Mouse (Mus musculus): ENCODE measurements around the gene 1700067P10Rik. TPM values are rescaled to one million over a fixed set of nuclear protein-coding genes. Genes with fewer than 3 reads are reported as not detected.

1700067P10Rik gene
- polyA plus RNA-seq, 1 experiment from 2014 or later = 0.26 TPM

DNA sequence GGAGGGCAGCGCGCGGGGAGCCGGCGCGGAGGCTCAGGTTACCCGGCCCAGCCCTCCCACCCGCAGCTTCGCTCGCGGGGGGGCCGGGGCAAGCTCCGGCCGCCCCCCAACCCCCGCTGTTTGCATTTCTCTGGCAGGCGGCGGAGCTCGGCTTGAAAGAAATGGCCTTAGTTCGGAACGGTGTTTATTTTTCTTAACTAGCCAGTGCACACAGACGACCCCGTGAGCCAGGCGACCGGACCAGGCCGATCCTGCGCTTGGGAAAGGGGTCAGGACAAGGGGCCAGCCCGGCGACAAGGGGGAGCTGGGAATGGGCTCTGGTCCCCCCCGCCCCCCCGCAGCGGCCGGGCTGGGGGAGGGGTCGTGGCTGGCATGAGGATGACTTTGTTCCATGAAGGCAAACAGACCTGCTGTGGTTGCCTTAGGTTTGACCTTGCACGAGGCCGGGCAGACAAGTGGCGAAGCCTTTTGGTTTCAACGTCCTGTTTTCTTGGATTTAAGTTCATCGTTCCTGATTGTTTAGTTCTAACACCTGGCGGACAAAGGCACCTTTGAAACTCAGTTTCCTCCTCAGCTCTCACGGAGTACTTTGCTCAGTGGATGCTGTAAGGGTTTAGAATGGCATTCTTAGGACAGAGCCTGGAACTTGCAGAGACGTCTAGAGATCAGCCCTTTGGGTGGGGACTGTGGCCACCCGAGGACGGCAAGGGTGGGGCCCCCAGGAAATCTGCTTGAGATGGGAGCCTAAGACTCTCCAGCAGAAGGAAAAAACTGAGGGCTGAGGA lies 8.8 kb downstream of the 1700067P10Rik start:
- H3K36me3 ChIP-seq = no peaks in the 10 kb centered on the region
- peaks cover 53% of the 10 kb centered on the region for H3K4me1 ChIP-seq
- H3K4me3 ChIP-seq = peak overlapping the region; percentile 30
- peak overlapping the region; percentile 62 for H3K4me2 ChIP-seq (replicated peaks)
- H3K9me3 ChIP-seq (replicated peaks) = 0 out of 2 replicates have a peak, but pooled peaks cover 4% of the 10 kb centered on the region
- ATAC-seq (ENCODE audit: low FRiP score) = no peak
- peak overlapping the region; percentile 47 for H3K9ac ChIP-seq
- H3K27ac ChIP-seq = peak overlapping the region; percentile 5; the same call in 1 of the 2 replicates
- under 1% methylated on average over 37 of the region's 43 CpGs for WGBS
- H3K27me3 ChIP-seq = peaks cover 74% of the 10 kb centered on the region

DNA sequence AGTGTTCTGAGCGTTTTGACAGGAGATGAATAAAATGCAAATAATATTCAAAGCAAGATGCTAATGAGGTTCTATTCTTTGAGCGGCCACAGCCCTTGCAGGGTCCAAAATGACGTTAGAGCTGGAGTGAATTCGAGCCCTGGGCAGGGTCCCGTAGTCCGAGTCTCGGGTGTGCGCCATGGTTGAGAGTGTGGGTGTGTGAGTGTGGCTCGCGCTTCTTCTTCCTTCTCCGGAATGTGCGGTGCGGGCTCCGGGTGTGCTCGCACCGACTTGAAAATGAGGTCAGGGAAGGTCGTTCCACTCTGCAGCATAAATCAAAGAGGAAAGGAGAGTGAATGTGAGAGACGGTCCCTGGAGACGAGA lies 9.4 kb downstream of the 1700067P10Rik start:
- Histone ChIP-seq H3K4me3 (peak overlapping the region; percentile 6), H3K4me1 (peaks cover 53% of the 10 kb centered on the region), H3K27ac (peak overlapping the region; percentile 5; the same call in 1 of the 2 replicates), H3K9ac (no peak overlapping the region; the same call in 1 of the 2 replicates), H3K4me2 (replicated peaks) (peak overlapping the region; percentile 62), H3K36me3 (no peaks in the 10 kb centered on the region), H3K27me3 (peaks cover 69% of the 10 kb centered on the region), H3K9me3 (replicated peaks) (0 out of 2 replicates have a peak, but pooled peaks cover 3% of the 10 kb centered on the region)
- 0% methylated on average over 18 of the region's 19 CpGs for WGBS
- ATAC-seq (ENCODE audit: low FRiP score) = no peak

DNA sequence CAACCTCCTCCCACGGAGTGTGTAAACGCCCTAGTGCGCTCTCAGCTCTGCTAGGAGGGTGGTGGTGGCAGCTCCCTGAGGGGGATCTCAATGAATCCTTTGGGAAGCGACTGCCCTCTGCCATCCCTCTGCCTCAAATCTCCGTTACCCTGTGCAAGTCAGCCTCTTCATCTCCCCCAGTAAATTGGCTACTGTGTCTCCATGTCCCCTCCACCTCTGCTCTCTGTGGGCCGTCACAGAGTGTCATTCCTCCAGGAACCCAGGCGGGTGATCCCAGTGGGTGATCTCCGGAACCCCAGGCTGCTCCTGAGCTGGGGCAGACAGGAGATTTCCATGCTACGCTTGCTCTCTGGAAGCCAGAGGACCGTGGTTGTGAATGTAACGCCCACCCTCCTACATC lies 10.2 kb downstream of the 1700067P10Rik start:
- H3K27ac ChIP-seq = no peak overlapping the region
- WGBS = 7% methylated on average over 11 of the region's 11 CpGs
- H3K27me3 ChIP-seq = peaks cover 61% of the 10 kb centered on the region
- H3K4me1 ChIP-seq = peaks cover 53% of the 10 kb centered on the region
- no peak overlapping the region for H3K4me2 ChIP-seq (replicated peaks)
- no peaks in the 10 kb centered on the region for H3K36me3 ChIP-seq
- ATAC-seq (ENCODE audit: low FRiP score) = no peak
- H3K9me3 ChIP-seq (replicated peaks) = no peaks in the 10 kb centered on the region
- H3K9ac ChIP-seq = no peak overlapping the region
- no peak overlapping the region for H3K4me3 ChIP-seq

DNA sequence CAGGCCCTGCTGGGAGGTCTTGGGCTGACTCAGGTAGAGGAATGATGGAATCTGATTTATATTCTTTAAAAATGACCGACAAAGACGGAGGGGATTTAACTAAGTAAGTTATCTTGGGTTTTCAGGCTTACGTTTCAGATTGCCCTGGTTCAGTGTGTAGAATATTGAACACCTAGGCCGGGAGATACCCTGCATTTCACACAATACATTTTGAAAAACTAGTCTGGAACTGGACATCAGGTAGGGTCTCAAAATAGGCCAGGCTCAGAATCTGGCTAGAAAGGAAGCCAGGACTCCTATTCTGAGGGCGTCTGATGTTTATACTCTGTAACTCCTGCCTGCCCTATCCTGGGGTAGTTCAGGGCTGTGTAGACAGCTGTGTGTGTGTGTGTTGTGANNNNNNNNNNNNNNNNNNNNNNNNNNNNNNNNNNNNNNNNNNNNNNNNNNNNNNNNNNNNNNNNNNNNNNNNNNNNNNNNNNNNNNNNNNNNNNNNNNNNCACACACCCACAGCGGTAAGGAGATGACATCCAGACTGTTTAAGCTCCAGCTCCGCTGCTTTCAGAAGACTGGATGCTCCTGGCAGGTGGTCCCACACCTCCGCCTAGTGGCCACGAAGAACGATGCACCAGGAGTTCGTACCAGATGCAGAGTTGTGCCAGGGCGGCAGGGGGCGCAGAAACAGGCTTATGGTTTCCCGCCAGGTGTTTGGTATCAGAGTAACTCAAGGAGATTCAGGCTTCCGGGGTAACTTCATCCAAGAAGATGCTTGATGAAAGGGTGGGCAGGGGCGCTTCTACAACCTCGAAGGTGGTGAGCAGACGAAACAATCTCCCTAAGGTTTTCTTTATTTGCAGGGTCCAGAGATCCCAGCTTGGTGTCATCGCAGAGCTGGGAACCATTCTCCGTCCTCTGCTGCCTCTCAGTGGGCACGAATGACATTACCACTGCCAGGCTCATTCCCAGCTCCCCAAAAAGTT lies 11.6 kb downstream of the 1700067P10Rik start:
- Histone ChIP-seq H3K27ac (no peak overlapping the region), H3K4me2 (replicated peaks) (peak overlapping the region; percentile 43), H3K4me1 (peaks cover 42% of the 10 kb centered on the region), H3K36me3 (no peaks in the 10 kb centered on the region), H3K4me3 (peak overlapping the region; percentile 14; the same call in 1 of the 2 replicates), H3K9me3 (replicated peaks) (no peaks in the 10 kb centered on the region), H3K9ac (no peak overlapping the region), H3K27me3 (peaks cover 47% of the 10 kb centered on the region)
- WGBS = 13% methylated on average over 21 of the region's 21 CpGs
- ATAC-seq (ENCODE audit: low FRiP score) = peak; percentile 60

DNA sequence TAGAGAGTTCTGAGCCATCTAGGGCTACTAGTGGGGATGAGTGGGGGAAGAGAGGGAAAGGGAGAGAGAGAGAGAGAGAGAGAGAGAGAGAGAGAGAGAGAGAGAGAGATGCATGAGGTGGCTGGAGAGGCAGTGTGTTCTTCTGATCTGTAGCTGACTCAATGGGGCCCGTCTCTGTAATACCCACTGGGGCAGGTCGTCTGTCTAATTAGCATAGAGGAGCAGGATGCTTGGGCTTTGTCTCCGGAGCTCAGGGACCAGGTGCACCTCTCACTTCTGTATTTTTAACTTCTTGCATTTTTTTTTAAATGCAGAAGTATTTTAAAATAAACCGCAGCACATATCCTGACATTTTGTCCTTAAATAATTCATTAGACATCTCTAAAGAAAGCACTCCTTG lies 18.2 kb downstream of the 1700067P10Rik start:
- H3K4me2 ChIP-seq (replicated peaks) = no peak overlapping the region
- peaks cover 5% of the 10 kb centered on the region for H3K4me1 ChIP-seq
- no peak overlapping the region for H3K9ac ChIP-seq
- 39% methylated on average over 4 of the region's 4 CpGs for WGBS
- no peak overlapping the region for H3K4me3 ChIP-seq
- H3K9me3 ChIP-seq (replicated peaks) = no peaks in the 10 kb centered on the region
- H3K27me3 ChIP-seq = no peaks in the 10 kb centered on the region
- no peak overlapping the region for H3K27ac ChIP-seq
- H3K36me3 ChIP-seq = no peaks in the 10 kb centered on the region
- no peak for ATAC-seq (ENCODE audit: low FRiP score)

DNA sequence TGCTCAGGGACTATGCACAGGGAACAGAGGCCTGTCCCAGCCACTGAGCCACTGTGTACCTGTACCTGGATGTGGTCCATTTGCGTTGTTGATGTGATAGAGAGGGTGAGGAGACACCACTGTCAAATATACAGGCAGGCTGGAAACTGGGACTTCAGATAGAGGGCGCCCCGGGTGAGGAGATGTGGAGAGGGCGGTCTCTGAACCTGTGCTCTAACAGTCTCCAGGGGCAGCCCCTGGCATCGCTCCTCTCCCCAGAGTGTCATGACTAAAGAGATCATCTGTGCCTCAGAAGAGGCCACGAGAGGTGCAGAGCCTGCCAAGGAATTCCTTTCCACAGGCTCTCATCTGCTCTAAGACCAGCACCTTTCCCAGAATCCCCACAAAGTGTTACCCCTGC lies 18.7 kb downstream of the 1700067P10Rik start:
- ATAC-seq (ENCODE audit: low FRiP score) = no peak
- no peak overlapping the region for H3K4me3 ChIP-seq
- H3K36me3 ChIP-seq = no peaks in the 10 kb centered on the region
- 54% methylated on average over 6 of the region's 6 CpGs for WGBS
- no peak overlapping the region for H3K4me2 ChIP-seq (replicated peaks)
- H3K27ac ChIP-seq = no peak overlapping the region
- H3K4me1 ChIP-seq = peaks cover 5% of the 10 kb centered on the region
- H3K9ac ChIP-seq = no peak overlapping the region
- no peaks in the 10 kb centered on the region for H3K9me3 ChIP-seq (replicated peaks)
- no peaks in the 10 kb centered on the region for H3K27me3 ChIP-seq

DNA sequence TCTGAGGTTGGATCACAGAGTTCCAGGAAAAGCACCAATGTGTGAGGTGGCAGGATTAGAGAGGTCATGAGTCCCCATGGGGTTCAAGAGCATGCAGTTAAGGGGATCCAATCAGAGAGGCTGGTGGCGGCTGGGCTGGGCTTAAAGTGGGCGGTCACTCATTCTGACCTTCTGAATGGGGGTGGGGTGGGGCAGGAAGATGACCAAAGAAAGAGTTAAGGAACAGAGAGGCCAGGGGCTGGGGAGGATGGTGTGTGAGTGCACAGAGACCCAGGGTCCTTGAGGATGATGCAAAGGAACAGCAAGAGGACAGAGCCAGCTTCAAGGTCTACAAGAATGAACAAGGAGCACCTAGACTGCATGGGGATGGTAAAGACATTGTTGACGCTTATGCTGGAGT lies 19.4 kb downstream of the 1700067P10Rik start:
- Histone ChIP-seq H3K4me2 (replicated peaks) (no peak overlapping the region), H3K27me3 (no peaks in the 10 kb centered on the region), H3K4me1 (peaks cover 5% of the 10 kb centered on the region), H3K36me3 (no peaks in the 10 kb centered on the region), H3K9me3 (replicated peaks) (peaks cover 6% of the 10 kb centered on the region), H3K9ac (no peak overlapping the region), H3K27ac (no peak overlapping the region), H3K4me3 (no peak overlapping the region)
- WGBS = 78% methylated on average over 3 of the region's 3 CpGs
- no peak for ATAC-seq (ENCODE audit: low FRiP score)

DNA sequence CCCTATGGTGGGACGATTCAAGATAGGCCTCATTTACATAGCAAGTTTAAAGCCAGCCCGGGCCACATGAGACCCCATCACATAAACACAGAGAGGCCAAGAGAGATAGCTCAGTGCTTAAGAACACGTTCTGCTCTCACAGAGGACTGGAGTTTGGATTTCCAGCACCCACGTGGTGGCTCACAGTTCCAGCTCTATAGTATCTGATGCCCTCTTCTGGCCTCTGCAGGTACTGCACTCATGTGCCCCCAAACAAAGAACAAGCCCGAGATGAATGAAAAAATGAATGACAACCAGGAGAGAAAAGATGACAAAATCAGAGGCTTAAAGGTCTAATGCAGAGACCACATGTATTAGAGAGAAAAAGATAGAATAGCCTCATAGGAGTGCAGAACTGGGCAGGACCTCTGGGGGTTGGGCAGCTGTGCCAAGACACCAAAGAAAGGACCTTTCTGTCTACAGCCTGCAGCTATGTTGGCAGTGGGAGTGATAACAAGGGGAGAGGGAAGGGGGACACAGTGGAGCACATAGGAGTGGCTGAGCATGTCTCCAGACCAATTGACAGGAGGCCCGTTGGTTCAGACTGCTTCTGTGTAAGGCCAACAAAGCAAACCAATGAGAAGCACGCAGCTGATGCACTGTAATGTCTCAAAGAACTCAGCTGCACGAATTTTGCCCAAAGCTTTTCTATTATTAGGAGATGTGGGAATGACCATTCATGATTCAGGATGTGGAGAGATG lies 21.6 kb downstream of the 1700067P10Rik start:
- no peak for ATAC-seq (ENCODE audit: low FRiP score)
- Histone ChIP-seq H3K4me1 (peaks cover 5% of the 10 kb centered on the region), H3K36me3 (no peaks in the 10 kb centered on the region), H3K4me3 (no peak overlapping the region), H3K9me3 (replicated peaks) (peaks cover 11% of the 10 kb centered on the region), H3K9ac (no peak overlapping the region), H3K27ac (no peak overlapping the region), H3K4me2 (replicated peaks) (no peak overlapping the region), H3K27me3 (no peaks in the 10 kb centered on the region)
- 51% methylated on average over 8 of the region's 8 CpGs for WGBS

DNA sequence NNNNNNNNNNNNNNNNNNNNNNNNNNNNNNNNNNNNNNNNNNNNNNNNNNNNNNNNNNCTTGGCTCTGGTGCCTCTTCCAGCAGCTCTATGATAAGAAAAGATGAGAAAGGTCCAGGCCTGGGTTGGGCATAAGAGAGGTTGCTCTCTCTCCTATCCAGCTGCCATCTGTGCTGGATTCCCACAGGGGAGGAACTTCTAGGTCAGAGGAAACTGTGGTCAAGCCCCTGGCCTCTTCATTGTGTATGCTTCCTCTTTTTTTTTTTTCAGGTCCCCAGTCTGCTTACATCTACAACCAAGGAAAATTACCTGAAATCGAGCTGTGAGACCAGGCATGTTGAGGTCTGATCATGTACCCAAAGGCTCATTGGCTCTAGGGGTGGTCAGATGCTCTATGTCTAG lies 29.5 kb downstream of the 1700067P10Rik start:
- no peaks in the 10 kb centered on the region for H3K36me3 ChIP-seq
- no peak overlapping the region for H3K27ac ChIP-seq
- no peaks in the 10 kb centered on the region for H3K27me3 ChIP-seq
- no peak for ATAC-seq (ENCODE audit: low FRiP score)
- H3K9me3 ChIP-seq (replicated peaks) = peaks cover 5% of the 10 kb centered on the region; the same call in 1 of the 2 replicates
- H3K4me1 ChIP-seq = no peaks in the 10 kb centered on the region
- no peak overlapping the region for H3K4me2 ChIP-seq (replicated peaks)
- 64% methylated on average over 1 of the region's 1 CpGs for WGBS
- no peak overlapping the region for H3K4me3 ChIP-seq
- no peak overlapping the region for H3K9ac ChIP-seq

DNA sequence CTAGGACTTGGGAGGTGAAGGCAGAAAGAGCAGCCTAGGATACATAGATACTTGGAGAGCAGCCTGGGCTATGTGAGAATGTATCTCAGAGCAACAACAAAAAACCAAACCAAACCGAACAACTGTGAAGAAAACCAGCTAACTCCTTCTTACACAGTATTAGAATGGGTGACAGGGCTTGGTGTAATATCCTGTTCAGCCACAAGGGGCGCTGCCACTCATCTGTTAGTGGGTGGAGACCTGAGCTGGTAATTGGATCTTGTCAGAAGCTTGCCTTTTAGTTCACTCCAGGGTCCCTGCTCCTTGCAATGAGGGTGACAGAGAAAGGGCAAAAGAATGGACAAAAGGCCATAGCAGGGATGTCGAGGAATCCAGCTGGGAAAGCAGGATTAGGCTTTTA lies 30.5 kb downstream of the 1700067P10Rik start:
- no peak overlapping the region for H3K4me3 ChIP-seq
- no peaks in the 10 kb centered on the region for H3K27me3 ChIP-seq
- H3K4me2 ChIP-seq (replicated peaks) = no peak overlapping the region
- ATAC-seq (ENCODE audit: low FRiP score) = no peak
- WGBS = 27% methylated on average over 3 of the region's 3 CpGs
- no peaks in the 10 kb centered on the region for H3K4me1 ChIP-seq
- no peaks in the 10 kb centered on the region for H3K36me3 ChIP-seq
- H3K9me3 ChIP-seq (replicated peaks) = no peaks in the 10 kb centered on the region
- no peak overlapping the region for H3K9ac ChIP-seq
- H3K27ac ChIP-seq = no peak overlapping the region

DNA sequence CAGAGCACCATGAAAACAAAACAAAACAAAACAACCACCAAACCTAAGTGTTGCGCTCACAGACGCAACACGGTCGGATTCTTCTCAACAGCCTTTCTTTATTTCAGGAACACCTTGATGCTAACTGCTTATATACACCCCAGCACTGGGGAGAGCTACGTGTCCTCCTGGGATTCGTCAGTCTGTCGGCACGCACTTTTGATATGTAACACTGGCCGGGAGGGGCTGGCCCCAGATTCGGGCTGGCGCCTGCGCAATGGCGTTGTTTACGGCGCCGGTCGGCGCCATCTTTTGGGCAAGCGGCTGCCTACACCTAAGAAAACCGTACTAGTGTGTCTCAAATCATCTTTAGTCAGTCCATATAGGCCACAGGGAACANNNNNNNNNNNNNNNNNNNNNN lies 31.3 kb downstream of the 1700067P10Rik start:
- Histone ChIP-seq H3K9me3 (replicated peaks) (no peaks in the 10 kb centered on the region), H3K9ac (no peak overlapping the region), H3K27ac (no peak overlapping the region), H3K36me3 (no peaks in the 10 kb centered on the region), H3K4me2 (replicated peaks) (no peak overlapping the region), H3K4me3 (no peak overlapping the region), H3K4me1 (no peaks in the 10 kb centered on the region), H3K27me3 (no peaks in the 10 kb centered on the region)
- 93% methylated on average over 20 of the region's 20 CpGs for WGBS
- no peak for ATAC-seq (ENCODE audit: low FRiP score)

DNA sequence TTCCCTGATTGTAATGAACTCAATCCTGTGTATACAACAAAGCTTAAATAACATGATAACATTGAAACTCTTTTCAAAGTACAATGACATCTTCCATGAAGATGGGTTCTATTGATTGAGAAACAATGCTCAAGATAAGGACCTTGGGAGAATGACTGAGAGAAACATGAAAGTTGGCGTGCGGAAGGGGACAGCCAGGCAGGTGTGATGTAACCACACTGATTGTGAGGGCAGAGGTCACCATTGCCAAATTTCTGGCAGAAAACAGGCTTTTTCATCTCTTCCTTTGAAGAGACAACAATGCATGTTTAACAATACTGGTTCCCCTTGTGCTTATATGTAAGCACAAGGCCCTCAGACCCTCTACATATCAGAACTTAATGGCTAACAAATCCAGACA lies 43.7 kb downstream of the 1700067P10Rik start:
- Histone ChIP-seq H3K27me3 (no peaks in the 10 kb centered on the region), H3K4me1 (no peaks in the 10 kb centered on the region), H3K36me3 (no peaks in the 10 kb centered on the region), H3K27ac (no peak overlapping the region), H3K4me2 (replicated peaks) (no peak overlapping the region), H3K4me3 (no peak overlapping the region), H3K9ac (no peak overlapping the region), H3K9me3 (replicated peaks) (no peaks in the 10 kb centered on the region)
- no peak for ATAC-seq (ENCODE audit: low FRiP score)
- WGBS = 94% methylated on average over 2 of the region's 2 CpGs

Data from hindbrain, embryonic 12.5 days (tissue).